Mouse (Mus musculus) bone marrow, adult 2 months (tissue): ENCODE results near the gene Vamp8. TPM values are rescaled to one million over a fixed set of nuclear protein-coding genes. Genes with fewer than 3 reads are reported as not detected.

Experiments
- H3K27ac ChIP-seq: fragments of 200-500 bp; 2 replicates; pipeline ENCODE4 v1.5.1; 2012; ENCODE audit warnings: low read depth, mild to moderate bottlenecking, control low read depth, inconsistent platforms, low read length; ENCODE audit not compliant: control insufficient read depth, poor library complexity, insufficient read depth
- H3K4me1 ChIP-seq: fragments of 200-500 bp; 2 replicates; pipeline ENCODE4 v1.6.1; 2011; ENCODE audit warnings: low read length; ENCODE audit not compliant: control insufficient read depth, insufficient read depth
- H3K4me3 ChIP-seq: fragments of 200-500 bp; replicated peaks from 2 replicates; pipeline ENCODE3; 2011; ENCODE audit warnings: mild to moderate bottlenecking, low read depth, low read length, control low read depth; ENCODE audit not compliant: control insufficient read depth
- CTCF ChIP-seq: fragments of 200-500 bp; IDR thresholded peaks from 2 replicates; pipeline ENCODE4 v1.5.1; 2011; ENCODE audit warnings: low read length, control low read depth; ENCODE audit not compliant: control insufficient read depth, insufficient read depth
- POLR2A ChIP-seq: fragments of 200-500 bp; IDR thresholded peaks from 2 replicates; pipeline ENCODE4 v1.6.1; 2011; ENCODE audit warnings: low read depth, mild to moderate bottlenecking, control low read depth, low read length, borderline replicate concordance; ENCODE audit not compliant: control insufficient read depth
- WGBS: fragments of 180-500 bp; shearing (Covaris S2); methylation state at CpG from one replicate; pipeline ENCODE4 v1.1.7; 2018; 5-methylcytosine and 5-hydroxymethylcytosine counted together
- polyA plus RNA-seq: library from polyadenylated mRNA; stranded (reverse); fragments of >200 nt; gene quantifications from 2 replicates; pipeline ENCODE4 v1.2.4, GENCODE M21; 2011; ENCODE audit warnings: low replicate concordance; ENCODE audit not compliant: missing spikeins, insufficient read depth, insufficient read length

Gene Vamp8
- polyA plus RNA-seq, 1 experiment: 542 TPM

DNA sequence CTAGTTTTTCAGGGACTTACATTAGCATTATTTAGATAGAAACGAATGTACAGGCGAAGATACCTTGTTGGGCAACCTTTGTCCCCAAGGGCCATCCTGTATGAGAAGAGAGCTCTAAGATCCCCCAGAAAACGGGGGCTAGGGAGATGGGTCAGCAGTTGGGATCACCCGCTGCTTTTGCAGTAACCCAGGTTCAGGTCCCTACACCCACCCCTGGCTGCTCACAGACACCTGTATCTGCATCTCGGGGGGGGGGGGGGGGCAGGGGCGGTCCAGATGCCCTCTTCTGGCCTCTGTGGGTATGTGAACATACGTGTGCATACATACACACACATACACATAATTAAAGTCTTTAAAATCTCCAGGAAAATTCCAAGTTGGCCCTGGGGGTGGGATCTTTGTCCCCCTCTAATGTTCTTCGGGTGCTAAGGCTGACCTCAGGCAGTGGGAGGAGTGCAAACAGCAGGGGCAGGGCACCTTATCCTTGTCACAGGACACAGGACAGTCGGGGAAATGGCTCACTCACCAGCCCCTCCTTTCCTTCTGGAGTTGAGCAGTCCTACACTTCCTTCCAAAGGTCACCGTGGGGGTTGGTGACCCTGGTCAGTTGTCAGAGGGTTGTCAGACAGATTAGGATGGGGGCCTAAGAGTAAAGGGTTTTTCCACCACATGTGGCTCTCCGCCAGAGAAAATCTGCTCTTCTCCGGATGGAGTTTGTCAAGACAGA is 455 bp upstream of the Vamp8 start:
- peaks cover 6% of the 10 kb centered on the region for H3K4me1 ChIP-seq
- TF ChIP-seq CTCF: no peak
- H3K27ac ChIP-seq: peak overlapping the region; percentile 99
- WGBS: 18% methylated on average over 12 of the region's 12 CpGs
- H3K4me3 ChIP-seq: peak overlapping the region; percentile 93

DNA sequence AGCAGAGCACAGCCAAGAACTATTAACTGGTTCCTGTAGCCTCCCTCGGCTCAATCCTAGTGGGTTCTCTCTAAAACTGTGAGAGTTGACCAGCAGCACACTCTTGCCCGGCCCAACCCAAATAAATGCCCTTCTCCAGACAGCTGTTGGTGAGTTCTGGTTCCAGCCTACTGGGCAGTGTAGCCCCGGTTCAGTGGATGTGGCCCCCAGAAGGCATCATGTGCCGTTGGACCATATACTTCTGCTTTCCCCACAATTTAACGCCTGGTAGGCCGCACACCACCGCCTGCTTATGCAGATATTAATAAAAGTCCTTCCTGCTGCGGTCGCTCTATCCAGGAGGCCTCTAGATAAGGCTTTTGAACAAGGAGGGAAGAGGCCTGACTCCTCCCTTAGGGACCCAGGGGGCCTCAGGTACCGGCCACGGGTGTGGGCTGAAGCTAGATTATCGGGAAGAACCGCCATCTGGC is 997 bp downstream of the Vamp8 start:
- peak overlapping the region; percentile 93 for H3K4me3 ChIP-seq
- under 1% methylated on average over 13 of the region's 13 CpGs for WGBS
- TF ChIP-seq CTCF: no peak
- TF ChIP-seq POLR2A: no peak; the same call in 1 of the 2 replicates
- peak overlapping the region; percentile 99 for H3K27ac ChIP-seq
- H3K4me1 ChIP-seq: peaks cover 6% of the 10 kb centered on the region

DNA sequence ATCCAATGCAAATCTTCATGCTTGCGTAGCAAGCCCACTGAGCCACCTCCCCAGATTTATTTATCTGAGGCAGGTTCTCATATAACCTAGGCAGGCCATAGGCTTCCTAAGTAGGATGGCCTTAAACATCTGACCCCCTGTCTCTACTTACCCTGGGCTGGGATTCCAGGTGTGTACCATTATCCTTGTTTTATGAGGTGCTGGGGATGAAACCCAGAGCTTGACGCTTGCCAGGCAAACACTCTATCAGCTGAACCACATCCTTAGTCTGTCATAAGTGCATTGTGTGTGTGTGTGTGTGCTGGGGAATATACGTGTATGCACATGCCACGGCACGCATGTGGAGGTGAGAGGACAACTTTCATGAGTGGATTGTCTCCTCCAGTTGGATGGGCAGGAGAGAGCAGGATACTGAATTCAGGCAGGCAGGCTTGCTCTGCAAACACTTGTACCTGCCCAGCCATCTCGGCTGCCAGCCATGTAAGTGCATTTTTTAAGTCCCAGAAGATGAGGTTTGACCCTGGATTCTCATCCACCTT is 1.6 kb downstream of the Vamp8 start:
- TF ChIP-seq CTCF (no peak), POLR2A (no peak)
- 39% methylated on average over 6 of the region's 6 CpGs for WGBS
- Histone ChIP-seq H3K27ac (peak overlapping the region; percentile 99), H3K4me1 (peaks cover 4% of the 10 kb centered on the region), H3K4me3 (peak overlapping the region; percentile 93)

DNA sequence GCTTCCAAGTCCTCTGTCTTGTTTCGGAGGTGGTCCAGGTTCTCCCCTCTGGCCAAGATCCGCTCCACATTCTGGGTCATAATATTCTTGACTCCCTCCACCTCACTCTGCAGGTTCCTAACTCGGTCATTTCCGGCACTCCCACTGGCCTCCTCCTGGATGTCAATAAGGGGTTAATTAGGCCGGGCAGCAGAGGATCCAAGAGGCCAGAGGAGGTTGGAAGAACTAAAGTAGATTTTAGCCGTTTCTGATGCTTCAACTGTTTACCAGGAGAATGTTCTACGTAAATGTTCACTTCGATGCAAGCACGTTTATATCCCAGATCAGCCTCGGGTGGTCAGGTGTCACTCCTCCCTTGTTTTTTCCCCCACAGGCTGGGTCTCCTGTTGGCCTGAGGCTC is 2.2 kb downstream of the Vamp8 start:
- H3K27ac ChIP-seq: peak overlapping the region; percentile 99; the same call in 1 of the 2 replicates
- H3K4me3 ChIP-seq: peak overlapping the region; percentile 15
- WGBS: 52% methylated on average over 10 of the region's 10 CpGs
- no peak for TF ChIP-seq CTCF
- no peak for TF ChIP-seq POLR2A
- H3K4me1 ChIP-seq: peaks cover 4% of the 10 kb centered on the region

DNA sequence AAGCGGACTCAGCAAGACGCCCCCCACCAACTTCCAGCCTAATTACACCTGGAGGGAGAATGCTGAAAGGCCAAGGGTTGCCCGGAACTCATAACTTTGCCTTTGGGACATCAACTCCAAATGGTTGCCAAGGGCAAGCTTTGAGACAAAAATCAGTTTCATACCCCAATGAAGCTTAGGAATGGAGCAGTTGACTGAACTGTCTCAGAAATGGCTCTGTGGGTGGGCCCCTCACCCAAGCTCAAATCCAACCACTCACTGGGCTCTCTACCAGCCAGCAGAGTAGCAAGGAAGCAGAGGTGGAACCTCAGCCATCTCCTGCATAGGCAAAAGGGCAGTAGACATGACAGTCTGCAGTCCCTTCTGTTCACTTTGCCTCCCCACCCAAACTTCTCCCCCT is 2.7 kb downstream of the Vamp8 start:
- TF ChIP-seq POLR2A (no peak), CTCF (no peak)
- 82% methylated on average over 3 of the region's 3 CpGs for WGBS
- no peak overlapping the region for H3K4me3 ChIP-seq
- peaks cover 4% of the 10 kb centered on the region for H3K4me1 ChIP-seq
- H3K27ac ChIP-seq: 0 out of 2 replicates have a peak overlapping the region, but pooled peaks have one; percentile 99

DNA sequence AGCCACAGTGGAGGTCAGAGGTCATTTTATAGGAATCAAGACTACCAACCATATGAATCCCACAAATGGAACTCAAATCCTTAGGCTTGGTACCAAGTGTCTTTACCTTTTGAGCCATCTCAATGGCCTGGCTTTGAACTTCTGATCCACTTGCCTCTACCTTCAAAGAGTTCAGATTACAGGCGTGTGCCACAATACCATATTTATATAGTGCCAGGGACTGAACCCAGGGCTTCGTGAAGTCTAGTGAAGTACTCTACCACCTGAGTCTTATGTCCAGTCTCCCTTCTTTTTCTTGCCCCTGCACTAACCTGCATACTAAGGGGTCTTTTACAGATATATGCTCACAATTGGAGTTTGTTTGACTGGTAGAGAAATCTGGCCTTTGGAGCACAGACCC is 3.9 kb downstream of the Vamp8 start:
- Histone ChIP-seq H3K4me1 (peaks cover 4% of the 10 kb centered on the region), H3K27ac (no peak overlapping the region), H3K4me3 (no peak overlapping the region)
- TF ChIP-seq POLR2A (no peak), CTCF (no peak)
- WGBS: 80% methylated on average over 2 of the region's 2 CpGs

DNA sequence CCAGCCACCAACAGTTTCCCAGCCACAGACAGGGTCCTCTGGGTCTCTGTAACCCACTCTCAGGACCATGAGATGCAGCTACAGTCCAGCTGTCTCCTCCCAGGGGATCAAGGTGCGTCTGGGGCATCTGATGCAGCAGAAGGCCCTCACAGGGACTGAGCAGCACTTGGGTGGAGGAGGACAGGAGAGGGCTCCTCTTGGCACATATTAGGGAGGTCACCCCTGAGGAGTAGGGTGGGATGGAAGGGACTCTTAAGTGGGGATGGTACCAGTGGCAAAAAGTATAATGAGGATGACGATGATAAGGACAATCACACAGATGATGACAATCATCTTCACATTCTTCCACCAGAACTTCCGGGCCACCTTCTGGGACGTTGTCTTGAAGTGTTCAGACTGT is 5.2 kb downstream of the Vamp8 start:
- H3K4me3 ChIP-seq: no peak overlapping the region
- 69% methylated on average over 4 of the region's 4 CpGs for WGBS
- no peak overlapping the region for H3K27ac ChIP-seq
- H3K4me1 ChIP-seq: peaks cover 4% of the 10 kb centered on the region
- TF ChIP-seq CTCF: no peak
- TF ChIP-seq POLR2A: no peak

DNA sequence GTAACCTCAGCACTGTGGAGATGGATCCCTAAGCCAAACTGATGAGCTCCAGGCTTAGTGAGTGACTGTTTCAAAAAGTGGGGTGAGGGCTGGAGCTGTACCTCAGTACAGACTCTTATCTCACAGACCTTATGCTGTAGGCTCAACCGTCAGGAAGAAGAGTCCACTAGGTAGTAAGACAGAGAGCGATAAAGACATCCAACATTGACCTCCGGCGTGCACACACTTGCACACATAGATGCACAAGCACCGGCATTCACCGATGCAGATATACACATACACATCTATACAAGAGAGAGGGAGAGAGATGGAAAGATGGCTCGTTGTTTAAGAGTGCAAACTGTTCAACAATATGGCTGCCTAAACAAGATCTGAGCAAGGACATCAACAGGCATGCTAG is 6.6 kb downstream of the Vamp8 start:
- WGBS: 65% methylated on average over 7 of the region's 7 CpGs
- H3K27ac ChIP-seq: peak overlapping the region; percentile 4; the same call in 1 of the 2 replicates
- TF ChIP-seq CTCF (no peak), POLR2A (no peak)
- H3K4me1 ChIP-seq: peaks cover 3% of the 10 kb centered on the region
- H3K4me3 ChIP-seq: no peak overlapping the region
